Mouse (Mus musculus) heart, postnatal 0 days (tissue): ENCODE results near the gene Rp9.

Experiments
- CTCF ChIP-seq: IDR thresholded peaks from 2 replicates; pipeline ENCODE4 v1.5.1; 2016; ENCODE audit warnings: antibody characterized with exemption, control low read depth, low read depth
- EP300 ChIP-seq: IDR thresholded peaks from 2 replicates; pipeline ENCODE4 v1.6.1; 2016; ENCODE audit warnings: antibody characterized with exemption, low read depth

GRCm38 (mm10) chr9:22495133-22495532 is 25.6 kb upstream of the Rp9 start:
- TF ChIP-seq CTCF (no peak), EP300 (no peak)
